Mouse (Mus musculus) adipose tissue, adult 10 weeks (tissue): ENCODE data around the gene Dhrs2. TPM values are rescaled to one million over a fixed set of nuclear protein-coding genes. Genes with fewer than 3 reads are reported as not detected.

Experiments
- polyA plus RNA-seq: library from polyadenylated mRNA; stranded (reverse); fragments of 350-450 nt; fragmentation: Illumina TruSeq; extraction: RNeasy Lipid Tissue Mini Kit (QIAGEN cat#74804); gene quantifications from one replicate; pipeline ENCODE4 v1.2.3, GENCODE M21; 2014; ENCODE audit warnings: low read depth, low replicate concordance

Dhrs2 gene
- not detected for polyA plus RNA-seq

GRCm38 (mm10) chr14:55221707-55222106, at the start of gene Dhrs2:
Gene Dhrs2, plus strand, starts transcription at chr14:55222007.

Other genes with a start within 250 kb of the Dhrs2 start
- not detected for gene Gm17428, start 245.1 kb upstream of the Dhrs2 start, polyA plus RNA-seq
- 0.22 TPM for gene Myh7, start 227.4 kb upstream of the Dhrs2 start, polyA plus RNA-seq
- gene Ngdn, start 206.6 kb upstream of the Dhrs2 start, polyA plus RNA-seq = 32.8 TPM
- 2.4 TPM for gene Zfhx2, start 129.7 kb upstream of the Dhrs2 start, polyA plus RNA-seq
- gene Thtpa, start 127.2 kb upstream of the Dhrs2 start, polyA plus RNA-seq = 19.8 TPM
- 12.7 TPM for gene Ap1g2, start 115.4 kb upstream of the Dhrs2 start, polyA plus RNA-seq
- gene Jph4, start 105.1 kb upstream of the Dhrs2 start, polyA plus RNA-seq = 0.51 TPM